Mouse (Mus musculus) adrenal gland (tissue): ENCODE results near the gene Ctdnep1.

Source experiments
- intact Hi-C: fragments of 180-260 bp; cut with DNase I; formaldehyde crosslinking; loops from one replicate; pipeline ENCODE4 v1.15.1; 2025
- long read RNA-seq, 2 experiments: library from polyadenylated mRNA; unstranded; transcript quantifications; one replicate each; pipeline ENCODE4 v2.0.0; 2020; ENCODE audit warnings: borderline replicate concordance in 1 of 2; ENCODE audit not compliant: insufficient replicate concordance in 1 of 2

The Ctdnep1 gene
- long read RNA-seq, experiment 1, partial matches to known transcripts, result 3 of 8 reads
- long read RNA-seq, experiment 1, other reads (novel, unspliced or antisense), result 4 of 8 reads
- long read RNA-seq, experiment 2, partial matches to known transcripts, result 1 of 6 reads
- long read RNA-seq, experiment 2, other reads (novel, unspliced or antisense), result 1 of 6 reads

- intact Hi-C loops, result no loop called here
Observed at GRCm38 (mm10) chr11:69981141-69981762, at the start of gene Ctdnep1. Gene Ctdnep1 (plus strand): TSS chr11:69981156.

- intact Hi-C loops, result loop anchor here (10.0 kb wide), 1 partner anchor 283 kb away; the partner anchor contains the start of gene Slc16a11
Observed at GRCm38 (mm10) chr11:69931769-69932168, 49.2 kb upstream of the Ctdnep1 start.

DNA sequence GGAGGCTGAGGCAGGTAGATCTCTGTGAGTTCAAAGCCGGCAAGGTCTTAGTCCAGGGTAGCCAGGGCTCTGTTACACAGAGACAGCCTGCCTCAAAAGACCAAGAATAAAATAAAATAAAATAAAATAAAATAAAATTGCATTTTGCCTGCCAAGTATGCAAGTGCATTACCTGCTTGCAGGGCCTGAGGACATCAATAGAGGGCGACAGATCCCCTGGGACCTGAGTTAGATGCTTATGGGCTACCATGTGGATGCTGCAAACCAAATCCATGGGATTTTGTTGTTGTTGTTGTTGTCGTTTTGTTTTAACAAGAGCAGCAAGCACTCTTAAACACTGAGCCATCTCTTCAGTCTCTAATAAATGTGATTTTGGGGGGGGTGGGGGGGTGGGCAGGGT is 48.7 kb upstream of the Ctdnep1 start:
- intact Hi-C loops, result loop anchor here (10.0 kb wide), 1 partner anchor 283 kb away; the partner anchor contains the start of gene Slc16a11

DNA sequence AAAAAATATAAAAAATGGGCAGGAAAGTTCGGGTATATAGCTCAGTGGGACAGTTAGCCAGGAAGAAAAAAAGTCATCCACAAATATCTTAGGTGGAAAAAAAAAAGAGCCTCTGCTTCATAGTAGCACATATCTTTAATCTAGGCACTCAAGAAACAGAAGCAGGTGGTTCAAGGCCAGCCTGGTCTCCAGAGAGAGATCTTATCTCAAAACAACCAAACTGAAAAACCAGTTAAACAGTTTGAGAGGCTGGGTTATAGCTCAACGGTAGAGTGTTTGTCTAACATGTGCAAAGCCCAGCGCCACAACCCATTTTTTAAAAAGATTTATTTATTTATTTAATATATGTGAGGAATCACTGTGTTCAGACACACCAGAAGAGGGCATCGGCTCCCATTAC is 47.9 kb upstream of the Ctdnep1 start:
- intact Hi-C loops, result loop anchor here (10.0 kb wide), 1 partner anchor 282 kb away; the partner anchor contains the start of gene Slc16a11

- intact Hi-C loops, result loop anchor here (1.0 to 10.0 kb wide), 2 partner anchors 15 to 281 kb away; partner anchors contain the start of gene Slc16a11
Observed at GRCm38 (mm10) chr11:69934169-69934568, 46.8 kb upstream of the Ctdnep1 start.

- intact Hi-C loops, result loop anchor here (1.0 to 10.0 kb wide), 2 partner anchors 15 to 280 kb away; partner anchors contain the start of gene Slc16a11
Observed at GRCm38 (mm10) chr11:69934681-69935080, 46.3 kb upstream of the Ctdnep1 start.

GRCm38 (mm10) chr11:69935137-69935879 is 45.6 kb upstream of the Ctdnep1 start, which contains the start of gene Ybx2:
Gene Ybx2 (plus strand): TSS chr11:69935796.
- intact Hi-C loops, result loop anchor here (10.0 kb wide), 1 partner anchor 279 kb away; the partner anchor contains the start of gene Slc16a11

- intact Hi-C loops, result loop anchor here (10.0 kb wide), 1 partner anchor 279 kb away; the partner anchor contains the start of gene Slc16a11
Observed at GRCm38 (mm10) chr11:69936156-69936555, 44.8 kb upstream of the Ctdnep1 start.

GRCm38 (mm10) chr11:69936714-69937347 is 44.1 kb upstream of the Ctdnep1 start:
- intact Hi-C loops, result loop anchor here (10.0 kb wide), 1 partner anchor 278 kb away; the partner anchor contains the start of gene Slc16a11

- intact Hi-C loops, result loop anchor here (10.0 kb wide), 1 partner anchor 277 kb away; the partner anchor contains the start of gene Slc16a11
Observed at GRCm38 (mm10) chr11:69937385-69937784, 43.6 kb upstream of the Ctdnep1 start.

DNA sequence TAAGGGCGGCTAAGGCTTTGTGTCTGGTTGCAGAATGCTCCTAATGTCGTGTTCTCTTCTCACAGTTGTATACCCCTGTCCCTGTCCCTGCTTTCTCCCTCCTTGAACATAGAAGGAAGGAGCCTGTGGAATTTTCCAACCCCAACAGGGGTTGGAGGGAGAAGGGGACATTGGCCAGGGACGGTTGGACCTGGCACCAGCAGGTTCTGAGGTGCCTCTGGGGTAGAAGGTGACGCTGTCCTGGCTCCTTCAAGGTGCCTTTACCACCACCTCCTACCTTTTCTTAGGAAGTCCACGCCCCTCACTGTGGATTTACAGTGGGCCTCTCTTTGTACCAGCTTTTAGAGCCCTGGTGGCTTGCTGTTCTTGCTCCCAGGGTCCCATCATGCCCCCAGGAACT is 43.1 kb upstream of the Ctdnep1 start:
- intact Hi-C loops, result loop anchor here (10.0 kb wide), 1 partner anchor 277 kb away; the partner anchor contains the start of gene Slc16a11

- intact Hi-C loops, result loop anchor here (10.0 kb wide), 1 partner anchor 276 kb away; the partner anchor contains the start of gene Slc16a11
Observed at GRCm38 (mm10) chr11:69938401-69938979, 42.5 kb upstream of the Ctdnep1 start.

DNA sequence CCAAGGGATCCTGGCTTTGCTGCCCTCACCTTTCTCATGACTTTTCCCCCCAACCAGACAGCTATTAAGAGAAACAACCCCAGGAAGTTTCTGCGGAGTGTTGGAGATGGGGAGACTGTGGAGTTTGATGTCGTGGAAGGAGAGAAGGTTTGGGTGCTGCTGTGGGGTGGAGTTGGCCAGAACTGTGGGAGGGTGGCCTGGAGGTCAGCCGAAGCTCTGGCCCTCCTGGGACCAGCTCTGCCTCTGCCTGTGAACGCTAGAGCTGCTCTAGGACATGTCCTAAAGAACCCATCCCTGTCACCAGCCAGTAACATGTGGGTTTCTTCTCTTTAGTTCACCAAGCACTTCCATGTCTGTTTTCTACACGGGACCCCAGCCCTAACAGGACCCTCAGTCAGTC is 41.8 kb upstream of the Ctdnep1 start:
- intact Hi-C loops, result loop anchor here (10.0 kb wide), 1 partner anchor 276 kb away; the partner anchor contains the start of gene Slc16a11

DNA sequence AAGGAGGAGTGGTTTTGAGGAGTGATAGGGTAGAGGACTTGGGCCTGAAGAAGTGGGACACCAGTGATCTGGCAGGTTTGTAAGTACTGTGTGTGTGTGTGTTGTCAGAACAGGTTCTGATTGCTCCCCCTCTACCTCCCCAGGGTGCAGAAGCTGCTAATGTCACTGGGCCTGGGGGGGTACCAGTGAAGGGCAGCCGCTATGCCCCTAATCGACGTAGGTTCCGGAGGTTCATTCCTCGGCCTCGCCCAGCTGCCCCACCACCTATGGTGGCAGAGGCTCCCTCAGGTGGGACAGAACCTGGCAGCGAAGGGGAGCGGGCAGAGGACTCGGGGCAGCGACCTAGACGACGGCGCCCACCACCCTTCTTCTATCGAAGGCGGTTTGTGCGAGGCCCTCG is 41.2 kb upstream of the Ctdnep1 start:
- intact Hi-C loops, result loop anchor here (10.0 kb wide), 1 partner anchor 275 kb away; the partner anchor contains the start of gene Slc16a11

DNA sequence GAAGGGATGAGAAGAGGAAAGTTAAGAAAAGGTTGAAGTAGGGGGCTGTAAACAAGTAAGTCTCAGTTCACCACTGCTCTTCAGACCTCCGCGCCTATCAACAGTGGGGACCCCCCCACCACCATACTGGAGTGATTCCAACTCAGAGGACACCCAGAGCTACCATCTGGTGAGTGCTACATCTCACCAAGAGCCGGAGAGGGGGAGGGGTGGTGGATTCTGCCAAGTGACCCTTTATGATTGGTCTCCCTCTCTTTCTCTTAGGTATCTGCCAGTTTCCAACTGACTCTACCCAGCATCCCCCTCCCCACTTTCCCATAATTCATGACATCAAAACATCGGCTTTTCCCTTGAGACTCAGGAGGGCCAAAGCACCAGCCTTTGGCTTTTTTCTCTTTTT is 40.0 kb upstream of the Ctdnep1 start:
- intact Hi-C loops, result no loop called here

DNA sequence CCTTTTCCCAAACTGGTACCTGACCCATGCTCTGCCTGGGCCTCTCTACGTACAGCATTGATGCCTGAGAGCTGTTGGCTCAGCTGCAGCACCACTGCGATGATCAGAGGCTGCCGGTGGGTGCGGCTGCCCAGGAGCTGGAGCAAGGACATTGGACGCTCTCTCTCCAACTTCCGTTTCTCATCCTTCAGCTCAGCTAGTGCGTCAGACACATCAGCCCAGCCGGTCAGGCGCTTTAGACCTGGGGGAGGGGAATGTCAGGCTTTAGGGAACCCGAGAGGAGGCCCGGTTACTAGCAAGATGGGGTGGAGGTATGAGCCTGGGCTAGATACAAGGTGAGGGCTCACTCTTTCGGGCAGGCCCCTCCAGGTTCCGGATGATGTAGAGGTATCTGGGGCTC is 35.7 kb upstream of the Ctdnep1 start:
- intact Hi-C loops, result no loop called here

- intact Hi-C loops, result no loop called here
Observed at GRCm38 (mm10) chr11:69945997-69946891, 34.7 kb upstream of the Ctdnep1 start.

DNA sequence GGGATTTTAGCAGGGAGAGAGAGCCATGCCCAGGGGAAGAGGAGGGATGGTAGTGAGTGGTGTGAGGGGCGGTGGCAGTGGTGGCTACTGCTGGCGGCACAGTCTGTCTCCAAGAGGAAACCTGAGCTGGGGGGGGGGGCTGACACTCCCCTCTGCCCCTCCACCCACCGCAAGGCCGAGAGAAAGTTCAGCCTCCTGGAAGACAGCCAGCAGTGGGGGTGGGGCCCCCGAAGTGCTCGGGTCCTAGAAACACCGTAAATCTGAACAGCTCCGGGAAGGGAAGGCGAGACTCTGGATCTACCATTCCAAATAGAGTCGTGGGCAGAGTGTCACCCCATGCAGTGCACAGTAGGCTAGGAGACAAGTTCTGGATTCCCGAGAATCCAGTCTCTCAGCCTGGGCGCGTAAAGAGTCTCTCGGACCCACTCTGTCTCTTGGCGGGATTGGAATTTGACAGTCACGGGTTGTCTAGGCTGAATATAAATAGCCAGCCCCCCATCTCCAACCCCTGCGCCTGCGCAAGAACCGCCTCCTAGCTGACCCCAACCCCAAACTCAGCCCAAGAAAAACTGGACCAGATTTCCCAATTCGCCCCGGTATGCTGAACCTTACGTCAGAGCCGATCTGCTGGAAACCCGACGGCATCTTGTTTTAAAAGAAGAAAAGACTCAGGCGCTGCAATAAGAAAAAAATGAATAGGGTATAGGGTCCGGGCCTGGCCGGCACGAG is 33.5 kb upstream of the Ctdnep1 start:
- intact Hi-C loops, result no loop called here
